Mouse (Mus musculus): ENCODE data around the gene Pde8b. TPM values are rescaled to one million over a fixed set of nuclear protein-coding genes. Genes with fewer than 3 reads are reported as not detected.

Gene Pde8b
- total RNA-seq, 2 experiments from 2014 or later, result 0.42 TPM; not detected in 1

DNA sequence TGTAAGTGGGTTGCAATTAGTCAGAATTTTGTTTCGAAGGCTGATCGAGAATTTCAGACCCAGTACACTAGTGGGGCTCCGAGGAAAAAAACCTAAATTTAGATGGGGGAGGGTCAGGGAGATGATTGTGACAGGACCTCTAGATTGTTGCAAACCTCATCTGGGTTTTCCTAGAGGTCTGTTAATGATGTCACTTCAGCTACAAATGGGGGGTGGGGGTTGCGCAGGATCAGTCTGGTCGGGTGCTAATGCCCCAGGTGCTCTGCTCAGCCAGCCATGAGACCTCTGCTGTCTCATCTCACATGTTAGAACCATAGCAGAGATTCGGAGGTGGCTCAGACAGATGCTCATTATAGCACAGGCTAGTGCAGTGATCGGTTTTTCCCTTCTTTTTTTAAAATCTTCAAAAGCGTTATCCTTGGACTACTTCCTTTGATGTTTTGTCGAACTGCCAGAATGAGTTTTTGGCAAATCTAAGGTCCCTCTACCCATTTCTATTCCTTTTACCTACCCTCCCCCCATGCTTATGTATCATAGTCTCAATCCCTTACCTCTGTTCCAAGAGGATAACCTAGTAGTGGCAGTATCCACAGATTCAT, 209.9 kb downstream of the Pde8b start:
- no peak for ATAC-seq (replicated peaks; ENCODE audit: low FRiP score, low TSS enrichment, poor library complexity, severe bottlenecking)

DNA sequence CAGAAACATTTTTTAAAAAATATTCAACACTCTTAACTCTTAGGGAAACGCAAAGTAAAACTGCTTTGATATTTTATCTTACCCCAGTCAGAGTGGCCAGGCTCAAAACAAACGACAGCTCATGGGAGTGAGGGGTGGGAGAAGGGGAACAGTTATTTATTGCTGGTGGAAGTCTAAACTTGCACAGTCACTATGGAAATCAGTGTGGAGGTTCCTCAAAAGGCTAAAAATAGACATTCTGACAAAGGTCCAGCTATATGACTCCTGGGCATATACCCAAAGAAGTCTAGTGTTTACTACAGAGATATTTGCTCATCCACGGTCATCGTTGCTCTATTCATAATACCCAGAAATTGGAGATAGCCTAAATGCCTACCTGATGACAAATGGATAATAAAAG, 211.9 kb downstream of the Pde8b start:
- ATAC-seq (replicated peaks; ENCODE audit: low FRiP score, low TSS enrichment, poor library complexity, severe bottlenecking), result no peak

DNA sequence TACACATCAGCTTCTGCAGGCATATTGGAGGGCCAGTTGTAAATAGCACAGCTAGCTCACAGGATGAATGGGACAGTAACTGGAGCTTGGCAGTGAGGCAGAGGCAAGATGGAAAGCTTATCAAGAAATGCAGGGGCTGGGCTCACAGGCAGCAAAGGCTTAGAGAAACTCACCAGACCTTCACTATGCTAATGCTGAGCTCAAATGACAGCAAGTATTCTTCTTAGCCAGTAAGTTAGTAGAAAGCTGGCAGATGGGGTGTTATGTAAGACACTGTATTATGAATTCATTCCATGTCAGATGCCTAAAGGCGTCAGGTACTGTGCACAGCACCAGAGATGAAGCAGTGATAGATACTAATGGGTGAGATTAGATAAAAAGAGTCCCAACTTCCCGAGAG, 215.4 kb downstream of the Pde8b start:
- ATAC-seq (replicated peaks; ENCODE audit: low FRiP score, low TSS enrichment, poor library complexity, severe bottlenecking), result no peak

GRCm38 (mm10) chr13:95034094-95034493, 216.0 kb downstream of the Pde8b start:
- no peak; the same call in 1 of the 2 replicates for ATAC-seq (replicated peaks; ENCODE audit: low FRiP score, low TSS enrichment, poor library complexity, severe bottlenecking)

GRCm38 (mm10) chr13:95032973-95033372, 217.2 kb downstream of the Pde8b start:
- ATAC-seq (replicated peaks; ENCODE audit: low FRiP score, low TSS enrichment, poor library complexity, severe bottlenecking), result no peak

GRCm38 (mm10) chr13:95032127-95032831, 217.9 kb downstream of the Pde8b start:
- ATAC-seq (replicated peaks; ENCODE audit: low FRiP score, low TSS enrichment, poor library complexity, severe bottlenecking), result no peak

GRCm38 (mm10) chr13:95030828-95031227, 219.3 kb downstream of the Pde8b start:
- no peak for ATAC-seq (replicated peaks; ENCODE audit: low FRiP score, low TSS enrichment, poor library complexity, severe bottlenecking)

DNA sequence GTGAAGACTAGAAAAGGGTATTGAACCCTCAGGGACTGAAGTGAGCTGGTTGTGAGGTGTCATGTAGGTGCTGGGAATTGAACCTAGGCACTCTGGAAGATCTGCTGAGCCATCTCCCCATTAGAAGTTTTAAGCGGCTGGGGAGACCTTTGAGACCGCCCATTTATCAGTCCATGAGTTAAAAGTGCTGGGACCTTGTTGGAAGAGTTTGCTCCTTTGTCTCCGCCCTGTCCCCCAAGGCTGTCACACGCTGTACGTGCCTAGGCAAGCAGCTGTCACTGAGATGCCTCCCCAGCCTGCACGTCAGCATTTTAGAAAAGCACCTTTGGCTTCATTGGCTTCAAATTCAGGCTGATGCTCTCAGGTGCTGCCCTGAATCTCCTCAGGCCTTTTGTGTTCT, 229.9 kb downstream of the Pde8b start:
- ATAC-seq (replicated peaks; ENCODE audit: low FRiP score, low TSS enrichment, poor library complexity, severe bottlenecking), result no peak

- no peak for ATAC-seq (replicated peaks; ENCODE audit: low FRiP score, low TSS enrichment, poor library complexity, severe bottlenecking)
These were observed 230.8 kb downstream of the Pde8b start for GRCm38 (mm10) chr13:95019345-95019744.

GRCm38 (mm10) chr13:95017916-95018315, 232.2 kb downstream of the Pde8b start:
- 0 out of 2 replicates have a peak, but pooled peaks have one; percentile 42 for ATAC-seq (replicated peaks; ENCODE audit: low FRiP score, low TSS enrichment, poor library complexity, severe bottlenecking)

DNA sequence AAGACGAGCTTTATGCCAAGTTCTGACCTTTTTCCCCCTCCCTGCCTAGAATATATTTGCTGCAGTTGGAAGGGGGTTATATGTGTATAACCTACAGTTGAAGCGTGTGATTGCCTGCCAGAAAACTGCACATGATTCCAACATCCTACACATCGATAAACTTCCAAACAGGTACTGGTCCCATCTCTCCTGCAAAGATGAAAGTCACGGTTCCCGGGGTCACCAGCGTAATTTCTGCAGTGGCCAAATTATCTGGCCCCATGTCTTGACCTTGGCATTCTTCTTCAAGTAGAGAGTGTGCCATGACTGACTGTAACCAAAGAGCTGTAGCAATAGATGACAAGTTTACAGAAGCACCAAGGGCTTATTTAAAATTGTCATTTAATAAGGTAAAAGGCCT, 232.9 kb downstream of the Pde8b start:
- ATAC-seq (replicated peaks; ENCODE audit: low FRiP score, low TSS enrichment, poor library complexity, severe bottlenecking), result no peak

- ATAC-seq (replicated peaks; ENCODE audit: low FRiP score, low TSS enrichment, poor library complexity, severe bottlenecking), result no peak
These were observed 238.4 kb downstream of the Pde8b start for GRCm38 (mm10) chr13:95011546-95012257.

DNA sequence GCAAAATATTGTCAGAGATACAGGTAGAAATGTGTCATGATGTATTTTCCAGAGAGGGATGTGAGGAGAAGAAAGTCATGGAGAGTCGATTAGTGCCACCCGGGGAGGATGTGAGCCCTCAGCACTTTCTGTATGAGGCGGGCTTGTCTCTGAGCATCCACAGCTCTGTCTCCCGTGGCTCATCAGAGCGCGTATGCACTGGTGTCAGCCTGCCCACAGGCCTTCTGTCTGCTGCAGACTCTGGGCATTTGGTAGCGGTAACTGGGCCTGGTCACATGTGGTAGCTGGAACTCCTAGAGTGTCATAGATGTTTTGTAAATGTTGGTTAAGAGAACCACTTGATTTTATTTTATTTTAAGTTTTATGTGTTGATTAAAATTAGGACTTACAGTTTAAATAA, 240.9 kb downstream of the Pde8b start:
- ATAC-seq (replicated peaks; ENCODE audit: low FRiP score, low TSS enrichment, poor library complexity, severe bottlenecking), result no peak

DNA sequence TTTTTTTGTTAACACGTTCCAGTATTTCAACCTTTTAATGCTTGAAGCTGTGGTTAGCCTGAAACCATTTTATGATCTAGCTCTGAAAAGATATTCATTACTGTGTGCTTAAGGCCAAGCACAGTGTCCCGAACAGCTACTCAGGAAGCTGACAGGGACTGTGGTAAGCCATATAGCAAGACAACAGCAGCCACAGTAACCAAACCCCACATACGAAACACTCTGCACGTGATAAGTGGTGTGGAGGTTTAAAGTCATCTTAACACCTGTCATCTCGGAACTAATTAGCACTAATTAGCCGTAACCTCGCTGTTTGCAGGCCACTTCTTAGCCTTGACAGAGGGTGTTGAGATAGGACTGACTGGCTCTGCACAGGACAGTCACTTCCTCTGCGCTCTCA, 242.9 kb downstream of the Pde8b start:
- no peak for ATAC-seq (replicated peaks; ENCODE audit: low FRiP score, low TSS enrichment, poor library complexity, severe bottlenecking)

GRCm38 (mm10) chr13:94990516-94990915, 259.6 kb downstream of the Pde8b start:
- peak; percentile 85 for ATAC-seq (replicated peaks; ENCODE audit: low FRiP score, low TSS enrichment, poor library complexity, severe bottlenecking)

GRCm38 (mm10) chr13:94979081-94979480, 271.1 kb downstream of the Pde8b start:
- no peak for ATAC-seq (replicated peaks; ENCODE audit: low FRiP score, low TSS enrichment, poor library complexity, severe bottlenecking)

DNA sequence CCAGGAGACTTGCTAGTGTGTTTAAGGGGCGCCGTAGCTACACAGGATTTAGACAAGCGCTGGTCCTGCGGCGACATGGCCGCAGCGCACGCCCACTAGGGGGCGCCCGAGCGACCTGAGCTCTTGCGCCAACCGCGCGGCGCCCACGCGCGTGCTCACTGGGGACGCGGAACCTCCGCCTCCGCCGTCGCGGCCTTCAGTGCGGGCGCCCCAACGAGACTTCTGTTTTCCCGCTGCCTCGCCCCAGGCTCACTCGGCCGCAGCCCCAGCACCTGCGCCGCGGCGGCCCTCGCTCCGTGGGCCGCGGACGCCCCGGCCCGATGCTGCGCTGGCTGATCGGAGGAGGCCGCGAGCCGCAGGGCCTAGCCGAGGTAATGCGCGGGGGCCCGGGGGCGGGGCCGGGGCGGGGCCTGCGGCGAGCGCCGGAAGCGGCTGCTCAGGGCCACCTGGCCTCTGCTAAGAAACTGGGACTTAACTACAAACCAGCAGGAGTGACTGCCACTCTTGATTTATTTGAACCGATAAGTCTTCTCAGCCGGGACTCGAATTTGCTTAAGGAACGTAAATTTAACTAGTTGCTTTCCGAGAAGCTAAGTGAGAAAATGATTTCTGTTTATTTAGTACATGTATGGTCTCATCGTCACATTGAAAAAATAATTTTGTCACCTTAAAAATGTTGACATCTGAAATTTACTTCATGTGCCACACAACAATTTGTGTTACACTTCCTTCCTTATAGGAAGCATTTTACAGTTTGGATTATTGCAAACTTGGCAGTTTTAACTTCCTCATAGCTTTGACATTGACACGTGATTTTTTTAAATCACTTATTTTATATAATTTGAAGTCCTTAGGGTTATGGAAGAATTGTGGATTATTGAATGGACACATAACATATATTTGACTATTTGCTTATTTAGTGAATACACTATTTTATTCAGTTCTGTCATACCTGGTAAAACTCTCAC, 273.6 kb downstream of the Pde8b start, which contains the start of gene Wdr41:
Wdr41 (plus strand) TSS at position 126 of the 968 bp plus-strand sequence.
- peak; percentile 90 for ATAC-seq (replicated peaks; ENCODE audit: low FRiP score, low TSS enrichment, poor library complexity, severe bottlenecking)

- ATAC-seq (replicated peaks; ENCODE audit: low FRiP score, low TSS enrichment, poor library complexity, severe bottlenecking), result no peak; the same call in 1 of the 2 replicates
These were observed 274.3 kb downstream of the Pde8b start for GRCm38 (mm10) chr13:94975828-94976218.

All from megakaryocyte-erythroid progenitor cell, adult 5-6 weeks (primary cell).